In the genomic region with DNA sequence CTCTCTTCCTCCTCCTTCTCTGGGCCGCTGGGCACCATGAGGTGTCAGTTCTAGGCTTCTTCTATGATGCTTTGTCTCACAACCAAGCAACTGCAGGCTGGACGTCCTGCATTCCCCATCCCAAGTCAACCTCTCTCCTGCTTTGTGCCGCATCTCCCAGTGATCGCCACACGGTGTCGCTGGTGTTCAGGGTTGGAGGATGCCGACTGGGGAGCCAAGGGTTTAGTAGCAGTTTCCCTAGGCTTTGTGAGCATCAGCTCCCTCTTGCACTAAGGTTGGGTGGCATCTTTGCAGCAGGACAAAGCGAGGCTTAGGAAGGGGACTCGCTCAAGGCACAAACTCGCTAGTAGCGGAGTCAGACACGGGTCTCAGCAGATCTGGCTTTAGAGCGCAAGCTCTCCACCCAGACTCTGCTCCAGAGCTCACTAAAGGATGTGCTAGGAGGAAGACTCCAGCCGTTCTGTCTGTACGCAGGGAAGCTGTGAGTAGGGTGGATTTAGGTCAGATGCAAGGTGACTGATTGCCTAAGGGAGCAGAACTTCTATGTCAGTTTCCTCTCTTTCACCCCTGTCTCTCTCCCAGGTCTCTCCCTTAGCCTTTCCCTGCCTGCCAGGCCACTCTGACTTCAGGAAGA, we compare ENCODE assay signal across 8 mouse cellular contexts. TPM values are rescaled to one million over a fixed set of nuclear protein-coding genes. Genes with fewer than 3 reads are reported as not detected.
DNase-seq lines count a peak whose midpoint lies in the region; ATAC-seq lines count a peak whose summit lies in the region.

No protein-coding gene starts in this region.

- no peaks in the 10 kb centered on the region for H3K4me1 ChIP-seq in embryonic facial prominence, embryonic 11.5 days (ENCODE audit: control insufficient read depth, insufficient read depth, low read length)
- H3K4me1 ChIP-seq in limb, embryonic 10.5 days: peaks cover 17% of the 10 kb centered on the region
- peaks cover 11% of the 10 kb centered on the region for H3K4me1 ChIP-seq in midbrain, embryonic 13.5 days (replicated peaks)

- 2% methylated on average over 15 of the region's 15 CpGs for WGBS in embryonic facial prominence, embryonic 11.5 days
- 6% methylated on average over 15 of the region's 15 CpGs for WGBS in limb, embryonic 10.5 days
- 4% methylated on average over 15 of the region's 15 CpGs for WGBS in midbrain, embryonic 13.5 days

- no peak overlapping the region for H3K4me2 ChIP-seq in embryonic facial prominence, embryonic 11.5 days (ENCODE audit: low read depth, low read length)
- H3K4me2 ChIP-seq in midbrain, embryonic 13.5 days (replicated peaks): peak overlapping the region; percentile 17

- H3K4me3 ChIP-seq in embryonic facial prominence, embryonic 11.5 days (ENCODE audit: low read depth, low read length): no peak overlapping the region
- H3K4me3 ChIP-seq in limb, embryonic 10.5 days: peak overlapping the region; percentile 18
- no peak overlapping the region for H3K4me3 ChIP-seq in midbrain, embryonic 13.5 days (replicated peaks)

- peak; percentile 92 for DNase-seq in adrenal gland, postnatal 14 days
- DNase-seq in embryonic facial prominence, embryonic 11.5 days (ENCODE audit: low spot score): peak; percentile 91
- DNase-seq in heart, adult 18-20 months: peak; percentile 81 to 95
- peak; percentile 61 for DNase-seq in kidney, adult 11 months
- peak; percentile 96 for DNase-seq in limb, embryonic 10.5 days (ENCODE audit: low spot score)
- DNase-seq in skeletal muscle tissue, adult 2 months (ENCODE audit: low read depth, low spot score): peak; percentile 73
- DNase-seq in yolk sac, embryonic 10.5 days (ENCODE audit: low spot score): peak; percentile 76

- H3K9ac ChIP-seq in embryonic facial prominence, embryonic 11.5 days (replicated peaks; ENCODE audit: low read length): peak overlapping the region; percentile 44
- H3K9ac ChIP-seq in midbrain, embryonic 13.5 days (replicated peaks): peak overlapping the region; percentile 49

- H3K27ac ChIP-seq in embryonic facial prominence, embryonic 11.5 days (replicated peaks; ENCODE audit: low read depth, low read length): no peak overlapping the region
- H3K27ac ChIP-seq in limb, embryonic 10.5 days: peak overlapping the region; percentile 70
- peak overlapping the region; percentile 83 for H3K27ac ChIP-seq in midbrain, embryonic 13.5 days

- no peaks in the 10 kb centered on the region for H3K27me3 ChIP-seq in embryonic facial prominence, embryonic 11.5 days (ENCODE audit: control insufficient read depth, insufficient read depth, low read length)
- 0 out of 2 replicates have a peak, but pooled peaks cover 8% of the 10 kb centered on the region for H3K27me3 ChIP-seq in limb, embryonic 10.5 days (ENCODE audit: low read depth, poor library complexity, severe bottlenecking)
- H3K27me3 ChIP-seq in midbrain, embryonic 13.5 days: no peaks in the 10 kb centered on the region

- ATAC-seq in embryonic facial prominence, embryonic 11.5 days (replicated peaks; ENCODE audit: insufficient number of reproducible peaks, low FRiP score, low TSS enrichment, low read depth): peak; percentile 63
- ATAC-seq in midbrain, embryonic 13.5 days: peak; percentile 71

- H3K9me3 ChIP-seq in embryonic facial prominence, embryonic 11.5 days (replicated peaks; ENCODE audit: control insufficient read depth, low read length): no peaks in the 10 kb centered on the region; the same call in 1 of the 2 replicates
- H3K9me3 ChIP-seq in limb, embryonic 10.5 days (replicated peaks): no peaks in the 10 kb centered on the region
- H3K9me3 ChIP-seq in midbrain, embryonic 13.5 days: peaks cover 3% of the 10 kb centered on the region; the same call in 1 of the 2 replicates

- no peaks in the 10 kb centered on the region for H3K36me3 ChIP-seq in embryonic facial prominence, embryonic 11.5 days (replicated peaks; ENCODE audit: control insufficient read depth, insufficient read depth, low read depth, low read length)
- no peaks in the 10 kb centered on the region for H3K36me3 ChIP-seq in limb, embryonic 10.5 days
- H3K36me3 ChIP-seq in midbrain, embryonic 13.5 days: peaks cover 51% of the 10 kb centered on the region

RNA-seq across cellular contexts. Expression of gene Mad2l2, which starts 15.3 kb away (rescaled TPM):
- 20.0 and 21.2 TPM in 2 replicates for total RNA-seq in adrenal gland, postnatal 14 days (2021)
- polyA plus RNA-seq in embryonic facial prominence, embryonic 11.5 days (2014; fragmentation: Nextera tagmentation; extraction: Ambion mirVana): 75.3 and 83.4 TPM in 2 replicates
- 10 to 100 TPM; 12.2 to 14.5 TPM for total RNA-seq in heart, adult 18-20 months (2021)
- polyA plus RNA-seq in limb, embryonic 10.5 days (2016; fragmentation: Nextera tagmentation; extraction: Ambion mirVana): 71.7 and 93.8 TPM in 2 replicates
- polyA plus RNA-seq in midbrain, embryonic 13.5 days (2015; fragmentation: Nextera tagmentation; extraction: Ambion mirVana): 105 and 106 TPM in 2 replicates

RNA-seq across cellular contexts. Expression of gene Draxin, which starts 15.6 kb away (rescaled TPM):
- 0.11 and 0.38 TPM in 2 replicates for total RNA-seq in adrenal gland, postnatal 14 days (2021)
- 1.2 and 2.2 TPM in 2 replicates for polyA plus RNA-seq in embryonic facial prominence, embryonic 11.5 days (2014; fragmentation: Nextera tagmentation; extraction: Ambion mirVana)
- total RNA-seq in heart, adult 18-20 months (2021): under 1 TPM; 0.07 to 0.08 TPM
- 0.78 and 1.3 TPM in 2 replicates for polyA plus RNA-seq in limb, embryonic 10.5 days (2016; fragmentation: Nextera tagmentation; extraction: Ambion mirVana)
- polyA plus RNA-seq in midbrain, embryonic 13.5 days (2015; fragmentation: Nextera tagmentation; extraction: Ambion mirVana): 14.6 and 20.4 TPM in 2 replicates

RNA-seq across cellular contexts. Expression of gene Agtrap, which starts 27.0 kb away (rescaled TPM):
- total RNA-seq in adrenal gland, postnatal 14 days (2021): 45.1 and 45.2 TPM in 2 replicates
- polyA plus RNA-seq in embryonic facial prominence, embryonic 11.5 days (2014; fragmentation: Nextera tagmentation; extraction: Ambion mirVana): 7.0 and 10.3 TPM in 2 replicates
- total RNA-seq in heart, adult 18-20 months (2021): 10 to 100 TPM; 47.8 to 50.4 TPM
- 13.1 and 14.1 TPM in 2 replicates for polyA plus RNA-seq in limb, embryonic 10.5 days (2016; fragmentation: Nextera tagmentation; extraction: Ambion mirVana)
- polyA plus RNA-seq in midbrain, embryonic 13.5 days (2015; fragmentation: Nextera tagmentation; extraction: Ambion mirVana): 5.4 and 7.9 TPM in 2 replicates

RNA-seq across cellular contexts. Expression of gene Fbxo6, which starts 37.1 kb away (rescaled TPM):
- 30.7 and 31.0 TPM in 2 replicates for total RNA-seq in adrenal gland, postnatal 14 days (2021)
- 9.8 and 11.3 TPM in 2 replicates for polyA plus RNA-seq in embryonic facial prominence, embryonic 11.5 days (2014; fragmentation: Nextera tagmentation; extraction: Ambion mirVana)
- total RNA-seq in heart, adult 18-20 months (2021): 10 to 100 TPM; 41.0 to 42.1 TPM
- 9.0 and 11.1 TPM in 2 replicates for polyA plus RNA-seq in limb, embryonic 10.5 days (2016; fragmentation: Nextera tagmentation; extraction: Ambion mirVana)
- 15.9 and 19.6 TPM in 2 replicates for polyA plus RNA-seq in midbrain, embryonic 13.5 days (2015; fragmentation: Nextera tagmentation; extraction: Ambion mirVana)

RNA-seq across cellular contexts. Expression of gene Fbxo44, which starts 45.4 kb away (rescaled TPM):
- total RNA-seq in adrenal gland, postnatal 14 days (2021): 6.7 and 9.1 TPM in 2 replicates
- 24.0 and 25.1 TPM in 2 replicates for polyA plus RNA-seq in embryonic facial prominence, embryonic 11.5 days (2014; fragmentation: Nextera tagmentation; extraction: Ambion mirVana)
- total RNA-seq in heart, adult 18-20 months (2021): 10 to 100 TPM; 22.8 to 23.0 TPM
- polyA plus RNA-seq in limb, embryonic 10.5 days (2016; fragmentation: Nextera tagmentation; extraction: Ambion mirVana): 4.4 and 9.7 TPM in 2 replicates
- 97.8 and 103 TPM in 2 replicates for polyA plus RNA-seq in midbrain, embryonic 13.5 days (2015; fragmentation: Nextera tagmentation; extraction: Ambion mirVana)
